Mouse (Mus musculus) layer of hippocampus, postnatal 10 days (tissue): ENCODE results near the gene Lmo7. TPM values are rescaled to one million over a fixed set of nuclear protein-coding genes. Genes with fewer than 3 reads are reported as not detected.

Experiments used
- DNase-seq, 2 experiments: peaks; one replicate each; pipeline ENCODE4 v3.0.0; 2021; ENCODE audit warnings: low spot score in 2 of 2
- total RNA-seq, 2 experiments: library from RNA; stranded (reverse); gene quantifications; 2 replicates each; pipeline ENCODE4 v1.2.3; 2021

Gene Lmo7
- total RNA-seq, 2 experiments from 2014 or later = 117 TPM

- DNase-seq = no peak
These were observed 47.4 kb downstream of the Lmo7 start for GRCm38 (mm10) chr14:101777129-101777493.

- no peak for DNase-seq
These were observed 48.7 kb downstream of the Lmo7 start for GRCm38 (mm10) chr14:101778426-101778825.

GRCm38 (mm10) chr14:101780016-101780415 is 50.3 kb downstream of the Lmo7 start:
- DNase-seq = no peak

- no peak for DNase-seq
These were observed 51.5 kb downstream of the Lmo7 start for GRCm38 (mm10) chr14:101781219-101781618.

- DNase-seq = peak; percentile 48 to 63
These were observed 52.3 kb downstream of the Lmo7 start for GRCm38 (mm10) chr14:101781943-101782510.

- DNase-seq = no peak
These were observed 54.7 kb downstream of the Lmo7 start for GRCm38 (mm10) chr14:101784315-101784945.

- peak in 1 of 2 experiments; percentile 20 for DNase-seq
These were observed 58.1 kb downstream of the Lmo7 start for GRCm38 (mm10) chr14:101787903-101788302.

GRCm38 (mm10) chr14:101788475-101788874 is 58.7 kb downstream of the Lmo7 start:
- no peak for DNase-seq

- DNase-seq = no peak
These were observed 64.9 kb downstream of the Lmo7 start for GRCm38 (mm10) chr14:101794553-101795177.

- DNase-seq = no peak
These were observed 68.3 kb downstream of the Lmo7 start for GRCm38 (mm10) chr14:101797930-101798500.

GRCm38 (mm10) chr14:101798766-101799165 is 69.0 kb downstream of the Lmo7 start:
- DNase-seq = no peak

- no peak for DNase-seq
These were observed 71.9 kb downstream of the Lmo7 start for GRCm38 (mm10) chr14:101801674-101802073.

- DNase-seq = no peak
These were observed 74.4 kb downstream of the Lmo7 start for GRCm38 (mm10) chr14:101804119-101804518.

GRCm38 (mm10) chr14:101804562-101805327 is 75.0 kb downstream of the Lmo7 start:
- no peak for DNase-seq

- DNase-seq = no peak
These were observed 75.6 kb downstream of the Lmo7 start for GRCm38 (mm10) chr14:101805328-101805697.

GRCm38 (mm10) chr14:101806058-101806457 is 76.3 kb downstream of the Lmo7 start:
- no peak for DNase-seq

GRCm38 (mm10) chr14:101806607-101807006 is 76.8 kb downstream of the Lmo7 start:
- no peak for DNase-seq

GRCm38 (mm10) chr14:101816450-101816849 is 86.7 kb downstream of the Lmo7 start:
- DNase-seq = no peak

- no peak for DNase-seq
These were observed 92.6 kb downstream of the Lmo7 start for GRCm38 (mm10) chr14:101822390-101822789.

- DNase-seq = no peak
These were observed 93.1 kb downstream of the Lmo7 start for GRCm38 (mm10) chr14:101822871-101823270.

- no peak for DNase-seq
These were observed 99.9 kb downstream of the Lmo7 start for GRCm38 (mm10) chr14:101829676-101830075.

- DNase-seq = no peak
These were observed 100.4 kb downstream of the Lmo7 start for GRCm38 (mm10) chr14:101830116-101830515.
